Mouse (Mus musculus): Measurements from ENCODE around the gene Txndc2.

GRCm38 (mm10) chr17:65655608-65656007 lies 13.6 kb upstream of the Txndc2 start:
- no peak for TF ChIP-seq CTCF (IDR thresholded peaks at IDR 0.05; ENCODE audit: borderline replicate concordance, control insufficient read depth, extremely low read depth, insufficient read depth, low read length, poor library complexity)
- no peak for TF ChIP-seq POLR2A (IDR thresholded peaks at IDR 0.05; ENCODE audit: control insufficient read depth, extremely low read depth, insufficient read depth, low read length, poor library complexity)

All from thymus, adult 2 months (tissue).